Mouse (Mus musculus): ENCODE data around the gene Hmgxb4. TPM values are rescaled to one million over a fixed set of nuclear protein-coding genes. Genes with fewer than 3 reads are reported as not detected.
A peak's percentile ranks its signal among the peaks of the same experiment; 100 is the strongest.
"Not testable (repeated sequence)": the region's sequence is repeated elsewhere in the genome, so short reads cannot be mapped to it uniquely, and the experiment has no call there.

The Hmgxb4 gene
- polyA plus RNA-seq (2012; ENCODE audit: insufficient read depth, insufficient read length, missing spikeins), result 7.4 and 9.7 TPM in 2 replicates

- Histone ChIP-seq H3K4me1 (ENCODE audit: control insufficient read depth, insufficient read depth, insufficient read length, low read length) (peaks cover 3% of the 10 kb centered on the region; the same call in 1 of the 2 replicates), H3K4me3 (ENCODE audit: insufficient read depth, low read depth, low read length) (peak within 1 kb of the TSS; percentile 87), H3K27ac (replicated peaks; ENCODE audit: low read depth, low read length) (no peak within 1 kb of the TSS)
Observed at GRCm38 (mm10) chr8:74993081-74993474, at the start of gene Hmgxb4. Gene Hmgxb4, plus strand, starts transcription at chr8:74993356.

DNA sequence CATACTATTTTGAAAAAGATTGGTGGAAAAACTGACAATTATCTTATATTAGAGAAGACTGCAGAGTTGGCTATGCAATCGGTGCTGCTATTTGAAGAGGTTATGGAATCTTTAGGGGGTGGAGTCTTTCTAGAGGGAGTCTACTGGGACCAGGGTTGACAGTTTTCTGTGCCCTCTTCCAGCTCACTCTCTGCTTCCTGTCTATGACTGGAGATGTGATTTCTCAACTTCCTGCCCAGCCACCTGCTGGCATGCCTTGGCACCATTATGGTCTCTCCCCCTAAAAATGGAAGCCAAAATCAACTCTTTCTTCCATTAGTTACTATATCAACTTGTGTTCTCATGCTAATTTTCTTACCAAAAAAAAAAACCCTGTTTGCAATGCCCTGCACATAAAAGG is 43.7 kb upstream of the Hmgxb4 start:
- Histone ChIP-seq H3K4me3 (ENCODE audit: insufficient read depth, low read depth, low read length) (no peak overlapping the region), H3K27ac (replicated peaks; ENCODE audit: low read depth, low read length) (peak overlapping the region; percentile 50), H3K4me1 (ENCODE audit: control insufficient read depth, insufficient read depth, insufficient read length, low read length) (no peaks in the 10 kb centered on the region)

GRCm38 (mm10) chr8:74963983-74964382 is 29.2 kb upstream of the Hmgxb4 start:
- H3K4me1 ChIP-seq (ENCODE audit: control insufficient read depth, insufficient read depth, insufficient read length, low read length), result no peaks in the 10 kb centered on the region
- no peak overlapping the region for H3K27ac ChIP-seq (replicated peaks; ENCODE audit: low read depth, low read length)
- no peak overlapping the region for H3K4me3 ChIP-seq (ENCODE audit: insufficient read depth, low read depth, low read length)

DNA sequence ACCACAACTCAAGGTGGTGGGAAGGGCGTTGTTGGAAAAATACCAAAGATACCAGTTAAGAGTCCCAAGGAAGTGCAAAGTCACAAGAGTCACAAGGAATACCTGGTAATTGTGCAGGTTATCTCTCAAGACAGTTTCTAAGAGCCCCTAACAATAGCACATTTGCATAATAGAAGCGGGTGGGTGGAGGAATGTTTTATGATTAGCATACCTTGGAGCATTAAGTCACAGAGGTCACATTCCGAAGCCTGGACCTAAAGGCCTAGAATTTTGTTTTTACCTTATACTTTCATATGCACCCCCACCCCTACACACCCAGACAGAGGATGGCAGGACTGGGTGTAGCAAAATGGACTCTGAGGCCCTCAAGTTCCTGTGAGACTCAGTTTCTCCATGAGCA is 22.9 kb upstream of the Hmgxb4 start:
- not testable (repeated sequence) for H3K4me3 ChIP-seq (ENCODE audit: insufficient read depth, low read depth, low read length); H3K4me1 ChIP-seq (ENCODE audit: control insufficient read depth, insufficient read depth, insufficient read length, low read length); H3K27ac ChIP-seq (replicated peaks; ENCODE audit: low read depth, low read length)

DNA sequence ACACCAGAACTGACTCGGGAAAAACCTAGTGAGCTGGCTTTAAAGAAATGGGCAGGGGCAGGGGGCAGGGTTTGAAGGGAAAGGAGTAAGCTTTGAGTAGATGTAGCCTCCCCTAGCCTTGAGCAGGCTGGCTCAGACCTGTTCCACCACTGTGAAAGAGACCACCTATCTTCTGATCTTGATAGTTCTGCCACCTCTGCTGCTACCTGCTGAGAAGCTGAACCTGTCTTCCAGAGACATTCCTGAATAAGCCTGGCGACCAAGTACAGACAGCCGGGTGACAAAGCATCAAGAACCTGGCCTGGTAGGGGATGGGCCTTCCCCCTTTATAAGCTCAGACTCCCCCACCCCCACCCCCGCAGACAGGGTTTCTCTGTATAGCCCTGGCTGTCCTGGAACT is 21.5 kb upstream of the Hmgxb4 start:
- Histone ChIP-seq H3K27ac (replicated peaks; ENCODE audit: low read depth, low read length) (no peak overlapping the region), H3K4me3 (ENCODE audit: insufficient read depth, low read depth, low read length) (no peak overlapping the region), H3K4me1 (ENCODE audit: control insufficient read depth, insufficient read depth, insufficient read length, low read length) (no peaks in the 10 kb centered on the region)

DNA sequence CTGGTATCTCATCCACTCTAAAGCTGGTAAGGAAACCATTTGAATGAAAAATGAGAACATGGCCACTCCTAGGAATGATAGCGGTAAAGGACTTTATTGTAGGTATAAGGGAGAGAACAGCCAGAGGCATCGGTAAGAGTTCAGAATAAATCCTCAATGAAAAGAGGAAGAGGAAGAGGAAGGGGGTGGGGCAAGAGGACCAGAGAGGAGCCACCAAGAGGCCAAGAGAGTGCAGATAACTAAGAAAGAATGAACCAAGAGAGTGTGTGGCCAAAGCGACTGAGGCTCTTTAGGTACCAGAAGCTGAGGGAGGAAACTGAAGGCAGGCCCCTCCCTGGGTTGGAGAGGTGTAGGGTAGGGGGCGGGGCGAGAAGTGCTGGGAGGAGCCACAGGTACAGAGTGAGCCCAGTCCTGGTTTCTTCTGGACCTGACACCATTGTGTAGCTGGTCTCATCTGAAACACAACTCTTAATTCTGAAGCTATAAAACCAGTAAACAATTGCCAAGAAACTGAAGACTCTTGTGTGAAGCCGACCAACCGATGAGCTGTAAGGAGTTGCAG is 20.8 kb upstream of the Hmgxb4 start:
- H3K4me3 ChIP-seq (ENCODE audit: insufficient read depth, low read depth, low read length), result no peak overlapping the region

GRCm38 (mm10) chr8:74973121-74973869 is 19.9 kb upstream of the Hmgxb4 start:
- Histone ChIP-seq H3K4me1 (ENCODE audit: control insufficient read depth, insufficient read depth, insufficient read length, low read length) (no peaks in the 10 kb centered on the region), H3K27ac (replicated peaks; ENCODE audit: low read depth, low read length) (no peak overlapping the region), H3K4me3 (ENCODE audit: insufficient read depth, low read depth, low read length) (no peak overlapping the region)

More for the DNA sequence above, 20.8 kb upstream of the Hmgxb4 start:
- Histone ChIP-seq H3K4me1 (ENCODE audit: control insufficient read depth, insufficient read depth, insufficient read length, low read length) (no peaks in the 10 kb centered on the region), H3K27ac (replicated peaks; ENCODE audit: low read depth, low read length) (no peak overlapping the region)

GRCm38 (mm10) chr8:74973904-74974303 is 19.3 kb upstream of the Hmgxb4 start:
- Histone ChIP-seq H3K27ac (replicated peaks; ENCODE audit: low read depth, low read length) (no peak overlapping the region), H3K4me1 (ENCODE audit: control insufficient read depth, insufficient read depth, insufficient read length, low read length) (no peaks in the 10 kb centered on the region), H3K4me3 (ENCODE audit: insufficient read depth, low read depth, low read length) (no peak overlapping the region)

- Histone ChIP-seq H3K4me3 (ENCODE audit: insufficient read depth, low read depth, low read length) (no peak overlapping the region), H3K4me1 (ENCODE audit: control insufficient read depth, insufficient read depth, insufficient read length, low read length) (no peaks in the 10 kb centered on the region), H3K27ac (replicated peaks; ENCODE audit: low read depth, low read length) (no peak overlapping the region)
Observed at GRCm38 (mm10) chr8:74977427-74977826, 15.7 kb upstream of the Hmgxb4 start.

- no peak overlapping the region for H3K27ac ChIP-seq (replicated peaks; ENCODE audit: low read depth, low read length)
- H3K4me3 ChIP-seq (ENCODE audit: insufficient read depth, low read depth, low read length), result no peak overlapping the region
- no peaks in the 10 kb centered on the region for H3K4me1 ChIP-seq (ENCODE audit: control insufficient read depth, insufficient read depth, insufficient read length, low read length)
Observed at GRCm38 (mm10) chr8:74980060-74980710, 13.0 kb upstream of the Hmgxb4 start.

- H3K4me3 ChIP-seq (ENCODE audit: insufficient read depth, low read depth, low read length), result no peak overlapping the region
Observed at GRCm38 (mm10) chr8:74980711-74981062, 12.5 kb upstream of the Hmgxb4 start.

DNA sequence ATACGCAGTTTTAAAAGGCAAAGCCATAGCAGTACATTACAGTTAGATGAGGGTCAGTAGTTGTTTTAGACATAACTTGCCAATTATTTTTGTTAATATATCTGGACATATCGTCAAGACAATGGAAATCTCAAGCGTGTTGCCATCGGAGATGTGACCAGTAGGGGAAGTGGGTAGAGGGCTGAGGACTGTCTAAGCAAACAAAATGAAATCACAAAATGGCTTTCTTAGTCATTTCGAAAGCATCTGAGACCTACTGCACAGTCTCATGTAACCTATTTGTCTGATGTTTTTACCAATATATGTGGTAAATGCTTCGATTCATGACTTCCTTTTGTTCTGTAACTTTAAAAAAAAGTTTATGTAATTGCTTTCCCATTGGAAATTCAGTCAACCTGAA is 11.3 kb upstream of the Hmgxb4 start:
- H3K4me3 ChIP-seq (ENCODE audit: insufficient read depth, low read depth, low read length), result no peak overlapping the region
- no peak overlapping the region for H3K27ac ChIP-seq (replicated peaks; ENCODE audit: low read depth, low read length)
- H3K4me1 ChIP-seq (ENCODE audit: control insufficient read depth, insufficient read depth, insufficient read length, low read length), result no peaks in the 10 kb centered on the region

More at GRCm38 (mm10) chr8:74980711-74981062, 12.5 kb upstream of the Hmgxb4 start:
- H3K27ac ChIP-seq (replicated peaks; ENCODE audit: low read depth, low read length), result no peak overlapping the region
- H3K4me1 ChIP-seq (ENCODE audit: control insufficient read depth, insufficient read depth, insufficient read length, low read length), result no peaks in the 10 kb centered on the region

DNA sequence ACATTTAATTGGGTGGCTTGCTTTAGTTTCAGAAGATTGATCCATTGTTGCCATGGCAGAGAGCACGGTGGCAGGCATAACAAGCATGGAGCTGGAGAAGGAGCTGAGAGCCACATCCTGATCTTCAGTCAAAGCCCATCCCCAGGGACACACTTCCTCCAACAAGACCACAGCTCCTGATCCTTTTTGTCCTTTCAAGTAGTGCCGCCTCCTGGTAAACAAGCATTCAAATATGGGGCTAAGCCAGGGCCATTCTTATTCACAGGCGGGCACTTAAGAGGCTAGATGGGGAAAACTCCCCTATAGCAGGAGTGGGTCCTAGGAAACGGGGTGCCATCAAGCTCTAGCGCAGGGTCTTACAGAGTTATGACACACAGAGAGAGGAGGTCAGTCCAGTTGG is 5.7 kb upstream of the Hmgxb4 start:
- Histone ChIP-seq H3K4me1 (ENCODE audit: control insufficient read depth, insufficient read depth, insufficient read length, low read length) (no peaks in the 10 kb centered on the region), H3K27ac (replicated peaks; ENCODE audit: low read depth, low read length) (no peak overlapping the region), H3K4me3 (ENCODE audit: insufficient read depth, low read depth, low read length) (no peak overlapping the region)

DNA sequence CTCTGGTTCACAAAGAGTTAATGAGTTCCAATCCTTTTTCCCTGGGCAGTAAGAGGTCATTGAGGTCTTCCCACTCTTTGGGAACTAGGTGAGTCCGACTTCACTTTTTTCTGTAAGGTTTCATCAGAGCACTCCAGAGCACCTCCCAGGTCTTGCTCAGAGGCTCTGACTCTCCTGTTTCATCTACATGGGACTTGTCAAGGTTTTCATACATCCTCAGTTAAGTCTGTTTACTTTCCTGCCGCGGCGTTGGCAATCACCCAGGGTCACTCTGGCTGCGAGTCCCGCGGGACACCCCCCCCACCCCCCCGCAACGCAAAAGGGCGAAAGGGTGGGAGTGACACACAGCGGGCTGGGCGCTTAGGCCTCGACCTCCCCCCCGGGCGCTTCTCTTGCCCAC is 3.1 kb upstream of the Hmgxb4 start:
- H3K4me3 ChIP-seq (ENCODE audit: insufficient read depth, low read depth, low read length), result no peak overlapping the region
- no peak overlapping the region for H3K27ac ChIP-seq (replicated peaks; ENCODE audit: low read depth, low read length)
- H3K4me1 ChIP-seq (ENCODE audit: control insufficient read depth, insufficient read depth, insufficient read length, low read length), result peaks cover 3% of the 10 kb centered on the region; the same call in 1 of the 2 replicates

DNA sequence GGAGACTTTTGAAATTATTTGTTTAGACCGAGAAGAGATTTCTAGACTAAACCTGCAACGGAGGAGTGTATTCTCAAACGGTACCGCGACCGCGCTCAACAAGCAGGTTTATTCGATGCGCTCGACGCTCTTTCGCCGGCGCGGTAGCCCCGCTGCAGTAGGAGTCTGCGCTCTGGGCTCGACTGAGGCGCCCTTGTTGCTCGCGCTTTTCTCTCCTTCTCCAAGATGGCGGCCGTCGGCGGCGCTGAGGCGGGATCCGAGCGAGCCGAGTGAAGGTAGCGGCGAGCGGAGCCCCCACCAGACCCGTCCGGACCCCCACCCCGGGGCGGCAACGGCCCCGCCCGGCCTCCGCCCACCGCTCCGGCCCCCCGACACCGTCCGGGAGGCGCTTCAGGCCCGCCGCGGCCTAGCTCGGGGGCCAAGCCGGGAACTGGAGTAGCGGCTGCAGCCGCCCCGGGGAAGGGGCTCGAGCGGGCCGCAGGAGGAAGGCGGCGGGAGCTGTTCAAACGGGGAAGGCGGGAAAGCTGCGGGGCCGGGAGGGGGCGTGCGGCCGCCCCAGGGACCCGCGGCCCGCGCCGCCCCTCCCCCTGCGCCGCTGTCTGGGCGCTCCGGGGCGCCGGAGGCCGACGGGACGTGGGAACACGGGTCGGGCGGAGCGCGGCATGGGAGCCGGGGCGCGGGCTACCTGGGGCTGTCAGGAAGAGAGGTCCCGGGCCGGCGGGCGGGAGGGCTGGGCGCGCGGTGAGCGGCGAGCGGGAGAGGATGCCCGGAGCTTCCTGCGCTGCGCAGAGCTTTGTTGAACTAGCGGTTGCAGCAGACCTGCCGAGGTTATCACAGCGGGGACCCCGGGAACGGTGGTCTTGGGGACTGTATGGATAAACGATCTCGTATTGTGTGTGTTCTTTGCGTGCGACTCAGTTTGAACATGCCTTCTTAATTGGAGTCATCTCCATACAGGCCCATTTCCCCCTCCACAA is 607 bp downstream of the Hmgxb4 start:
- Histone ChIP-seq H3K4me3 (ENCODE audit: insufficient read depth, low read depth, low read length) (peak overlapping the region; percentile 87), H3K27ac (replicated peaks; ENCODE audit: low read depth, low read length) (no peak overlapping the region), H3K4me1 (ENCODE audit: control insufficient read depth, insufficient read depth, insufficient read length, low read length) (peaks cover 3% of the 10 kb centered on the region; the same call in 1 of the 2 replicates)
